Comparison of ENCODE assay signal across 33 mouse cellular contexts in the genomic region with DNA sequence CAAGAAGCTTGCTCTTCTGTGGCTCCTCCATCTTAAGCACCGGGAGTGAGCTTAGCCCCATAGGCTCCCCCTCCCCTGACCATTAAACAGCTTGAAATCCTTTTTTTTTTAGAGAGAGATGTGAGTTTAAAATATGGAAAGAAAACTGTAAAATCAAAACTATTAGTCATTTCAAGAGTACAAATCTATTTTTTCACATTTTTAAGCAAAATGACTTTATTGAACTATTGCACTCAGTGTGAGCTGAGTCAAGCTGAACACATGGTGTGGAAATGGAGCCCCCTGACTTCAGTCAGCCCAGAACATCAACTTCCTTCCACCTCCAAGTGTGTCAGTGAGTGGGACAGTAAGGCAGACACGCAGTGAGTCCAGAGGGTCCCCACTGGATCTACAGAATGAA. TPM values are rescaled to one million over a fixed set of nuclear protein-coding genes. Genes with fewer than 3 reads are reported as not detected.
DNase-seq lines count a peak whose midpoint lies in the region; ATAC-seq and TF ChIP-seq lines count a peak whose summit lies in the region.
"Had no signal": no experiment of that assay in that cellular context is flagged by ENCODE, and none has a peak within 500 bp of the region (broad histone marks: within the 10 kb centered on the region; RNA-seq: fewer than 3 reads in every experiment).

No protein-coding gene starts in this region.

- in situ Hi-C loops in CH12.LX (cut with MboI; ENCODE audit: low pct_ligation_motif_present, low pct_unique_long_range_greater_than_20kb, low sequenced_read_pairs), result no loop called here

- H3K4me2 ChIP-seq in hindbrain, embryonic 13.5 days, result no peak overlapping the region
- no peak overlapping the region for H3K4me2 ChIP-seq in hindbrain, embryonic 11.5 days (replicated peaks; ENCODE audit: low read depth, low read length)
- no peak overlapping the region for H3K4me2 ChIP-seq in midbrain, embryonic 14.5 days (ENCODE audit: low read length)
- H3K4me2 ChIP-seq in midbrain, postnatal 0 days (ENCODE audit: low read depth, low read length, poor library complexity, severe bottlenecking), result no peak overlapping the region
- H3K4me2 ChIP-seq in CH12.LX (ENCODE audit: insufficient read depth, low read depth, poor library complexity, severe bottlenecking), result no peak overlapping the region
- H3K4me2 ChIP-seq: embryonic facial prominence, embryonic 13.5 days; forebrain, embryonic 12.5 days; heart, embryonic 11.5 days; hindbrain, embryonic 12.5 days had no signal

- ATAC-seq in cerebellum, adult (ENCODE audit: insufficient number of reproducible peaks, low FRiP score, low TSS enrichment), result no peak
- ATAC-seq in hindbrain, embryonic 13.5 days (ENCODE audit: low FRiP score), result no peak
- ATAC-seq in hindbrain, embryonic 11.5 days (ENCODE audit: low FRiP score), result no peak
- ATAC-seq in midbrain, embryonic 14.5 days (ENCODE audit: low FRiP score, low TSS enrichment), result no peak
- no peak for ATAC-seq in midbrain, postnatal 0 days (ENCODE audit: low FRiP score)
- ATAC-seq: forebrain, embryonic 16.5 days; inflammation-experienced regulatory T-cells, adult 6 months; intestine, embryonic 16.5 days; Patski had no signal

- TF ChIP-seq CTCF in cerebellum, adult 2 months (IDR thresholded peaks at IDR 0.05; ENCODE audit: borderline replicate concordance, insufficient read depth, low read depth, low read length), result no peak
- no peak for TF ChIP-seq CTCF in midbrain, postnatal 0 days (IDR thresholded peaks at IDR 0.05)
- TF ChIP-seq CTCF in CH12.LX (conservative IDR thresholded peaks at IDR 0.05 in 1 of 2, IDR thresholded peaks at IDR 0.05 in 1 of 2; ENCODE audit: low read depth in 2 of 2, low read length in 2 of 2), result no peak

- TF ChIP-seq EP300 in CH12.LX (IDR thresholded peaks at IDR 0.05; ENCODE audit: low read length), result peak; percentile 38; the same call in 1 of the 2 replicates

- peaks cover 34% of the 10 kb centered on the region for H3K4me1 ChIP-seq in cerebellum, adult 2 months (ENCODE audit: control insufficient read depth, insufficient read depth, low read length)
- peaks cover 28% of the 10 kb centered on the region for H3K4me1 ChIP-seq in hindbrain, embryonic 13.5 days (replicated peaks)
- H3K4me1 ChIP-seq in hindbrain, embryonic 11.5 days (replicated peaks; ENCODE audit: control insufficient read depth, insufficient read depth, low read length), result no peaks in the 10 kb centered on the region
- H3K4me1 ChIP-seq in midbrain, embryonic 14.5 days (ENCODE audit: control insufficient read depth, insufficient read depth, low read length), result peaks cover 12% of the 10 kb centered on the region; the same call in 1 of the 2 replicates
- H3K4me1 ChIP-seq in midbrain, postnatal 0 days (ENCODE audit: insufficient read depth, low read length), result no peaks in the 10 kb centered on the region
- peaks cover 6 to 9% of the 10 kb centered on the region in 2 experiments for H3K4me1 ChIP-seq in CH12.LX (ENCODE audit: control insufficient read depth in 1 of 2, insufficient read depth in 2 of 2)

- no peak for DNase-seq in cerebellum, adult 2 months
- no peak for DNase-seq in hindbrain, embryonic 11.5 days (ENCODE audit: low spot score)
- DNase-seq in midbrain, embryonic 14.5 days, result no peak
- DNase-seq in midbrain, postnatal 0 days (ENCODE audit: low spot score), result no peak
- peak; percentile 21 for DNase-seq in CH12.LX (ENCODE audit: extremely low read depth)
- DNase-seq in lung, postnatal 10 days, result no peak
- DNase-seq: embryo, embryonic 11 days; heart, adult 11 months had no signal

- dilution Hi-C loops in CH12.LX (cut with MboI; ENCODE audit: extremely low pct_ligation_motif_present, extremely low pct_unique_long_range_greater_than_20kb, low sequenced_read_pairs), result no loop called here

- no peak overlapping the region for H3K9ac ChIP-seq in hindbrain, embryonic 13.5 days
- H3K9ac ChIP-seq in hindbrain, embryonic 11.5 days (ENCODE audit: low read depth, low read length), result no peak overlapping the region
- H3K9ac ChIP-seq in midbrain, embryonic 14.5 days (replicated peaks; ENCODE audit: low read length), result no peak overlapping the region
- H3K9ac ChIP-seq in midbrain, postnatal 0 days (replicated peaks; ENCODE audit: low read length, poor library complexity, severe bottlenecking), result no peak overlapping the region
- H3K9ac ChIP-seq in CH12.LX (ENCODE audit: insufficient read depth, low read depth), result no peak overlapping the region
- H3K9ac ChIP-seq: embryonic facial prominence, embryonic 13.5 days; forebrain, embryonic 12.5 days; hindbrain, embryonic 12.5 days had no signal

- no peaks in the 10 kb centered on the region for H3K36me3 ChIP-seq in hindbrain, embryonic 13.5 days
- no peaks in the 10 kb centered on the region for H3K36me3 ChIP-seq in hindbrain, embryonic 11.5 days (ENCODE audit: control insufficient read depth, insufficient read depth, low read length)
- H3K36me3 ChIP-seq in midbrain, embryonic 14.5 days (ENCODE audit: control insufficient read depth, insufficient read depth, low read length), result no peaks in the 10 kb centered on the region
- no peaks in the 10 kb centered on the region for H3K36me3 ChIP-seq in midbrain, postnatal 0 days (ENCODE audit: insufficient read depth, low read length)
- no peaks in the 10 kb centered on the region for H3K36me3 ChIP-seq in CH12.LX (replicated peaks in 1 of 2; ENCODE audit: control insufficient read depth in 1 of 2, insufficient read depth in 1 of 2, low read length in 1 of 2)
- H3K36me3 ChIP-seq: embryonic facial prominence, embryonic 10.5 days; embryonic facial prominence, embryonic 13.5 days; forebrain, embryonic 12.5 days; G1E; hindbrain, embryonic 12.5 days had no signal

- WGBS in cerebellum, adult 2 months, result 46% methylated on average over 2 of the region's 2 CpGs
- WGBS in hindbrain, embryonic 13.5 days, result 71% methylated on average over 2 of the region's 2 CpGs
- 78% methylated on average over 2 of the region's 2 CpGs for WGBS in hindbrain, embryonic 11.5 days
- 67% methylated on average over 2 of the region's 2 CpGs for WGBS in midbrain, embryonic 14.5 days
- WGBS in midbrain, postnatal 0 days, result 82% methylated on average over 2 of the region's 2 CpGs

- TF ChIP-seq POLR2A in cerebellum, adult 2 months (IDR thresholded peaks at IDR 0.05; ENCODE audit: borderline replicate concordance, insufficient read depth, low read length), result no peak
- TF ChIP-seq POLR2A in CH12.LX (IDR thresholded peaks at IDR 0.05; ENCODE audit: low read depth, low read length), result no peak

- H3K9me3 ChIP-seq in hindbrain, embryonic 13.5 days, result no peaks in the 10 kb centered on the region
- H3K9me3 ChIP-seq in hindbrain, embryonic 11.5 days (ENCODE audit: control insufficient read depth, low read length), result no peaks in the 10 kb centered on the region
- H3K9me3 ChIP-seq in midbrain, embryonic 14.5 days (ENCODE audit: control insufficient read depth, low read length), result no peaks in the 10 kb centered on the region
- H3K9me3 ChIP-seq in midbrain, postnatal 0 days (ENCODE audit: low read length), result no peaks in the 10 kb centered on the region
- H3K9me3 ChIP-seq in CH12.LX (replicated peaks; ENCODE audit: low read length), result no peaks in the 10 kb centered on the region
- H3K9me3 ChIP-seq: embryonic facial prominence, embryonic 10.5 days; embryonic facial prominence, embryonic 13.5 days; forebrain, embryonic 12.5 days; hindbrain, embryonic 12.5 days had no signal

- no peaks in the 10 kb centered on the region for H3K79me2 ChIP-seq in CH12.LX (replicated peaks; ENCODE audit: control insufficient read depth, extremely low read depth, insufficient read depth, poor library complexity, severe bottlenecking)

- no peak overlapping the region for H3K4me3 ChIP-seq in cerebellum, adult 2 months (replicated peaks; ENCODE audit: insufficient read depth, low read depth, low read length)
- no peak overlapping the region for H3K4me3 ChIP-seq in hindbrain, embryonic 13.5 days
- no peak overlapping the region for H3K4me3 ChIP-seq in hindbrain, embryonic 11.5 days (ENCODE audit: low read depth, low read length)
- H3K4me3 ChIP-seq in midbrain, embryonic 14.5 days (replicated peaks; ENCODE audit: low read depth, low read length), result no peak overlapping the region
- no peak overlapping the region for H3K4me3 ChIP-seq in midbrain, postnatal 0 days (ENCODE audit: low read depth, low read length)
- H3K4me3 ChIP-seq in CH12.LX (replicated peaks in 1 of 3; ENCODE audit: low read depth in 2 of 3, low read length in 2 of 3, poor library complexity in 1 of 3), result no peak overlapping the region
- H3K4me3 ChIP-seq: embryonic facial prominence, embryonic 10.5 days; embryonic facial prominence, embryonic 13.5 days; erythroblast, embryonic 14.5 days; forebrain, embryonic 12.5 days; gastrocnemius, adult 2 months; hindbrain, embryonic 12.5 days had no signal

- H3K27me3 ChIP-seq in cerebellum, adult 2 months (ENCODE audit: control insufficient read depth, insufficient read depth, low read length), result no peaks in the 10 kb centered on the region
- H3K27me3 ChIP-seq in hindbrain, embryonic 13.5 days, result 0 out of 2 replicates have a peak, but pooled peaks cover 2% of the 10 kb centered on the region
- H3K27me3 ChIP-seq in hindbrain, embryonic 11.5 days (ENCODE audit: control insufficient read depth, insufficient read depth, low read length), result no peaks in the 10 kb centered on the region
- H3K27me3 ChIP-seq in midbrain, embryonic 14.5 days (ENCODE audit: control insufficient read depth, insufficient read depth, low read length), result no peaks in the 10 kb centered on the region
- no peaks in the 10 kb centered on the region for H3K27me3 ChIP-seq in midbrain, postnatal 0 days (ENCODE audit: insufficient read depth, low read length)
- H3K27me3 ChIP-seq in CH12.LX (replicated peaks), result no peaks in the 10 kb centered on the region
- H3K27me3 ChIP-seq: hindbrain, embryonic 12.5 days had no signal

- TF ChIP-seq RAD21 in CH12.LX (IDR thresholded peaks at IDR 0.05; ENCODE audit: low read depth, low read length), result no peak

- peak overlapping the region; percentile 54; the same call in 1 of the 2 replicates for H3K27ac ChIP-seq in cerebellum, adult 2 months (ENCODE audit: insufficient read depth, low read length)
- H3K27ac ChIP-seq in hindbrain, embryonic 13.5 days, result 0 out of 2 replicates have a peak overlapping the region, but pooled peaks have one; percentile 18
- H3K27ac ChIP-seq in hindbrain, embryonic 11.5 days (ENCODE audit: low read depth, low read length), result no peak overlapping the region
- 0 out of 2 replicates have a peak overlapping the region, but pooled peaks have one; percentile 9 for H3K27ac ChIP-seq in midbrain, embryonic 14.5 days (replicated peaks; ENCODE audit: low read depth, low read length)
- H3K27ac ChIP-seq in midbrain, postnatal 0 days (ENCODE audit: low read depth, low read length), result no peak overlapping the region
- no peak overlapping the region for H3K27ac ChIP-seq in CH12.LX (ENCODE audit: insufficient read depth, low read depth)
- H3K27ac ChIP-seq: embryonic facial prominence, embryonic 10.5 days; embryonic facial prominence, embryonic 13.5 days; forebrain, embryonic 12.5 days; gastrocnemius, adult 2 months had no signal

RNA-seq across cellular contexts. Expression of a gene that starts 55.9 kb away (rescaled TPM):
- 0.15 and 0.41 TPM in 2 replicates for polyA plus RNA-seq in cerebellum, adult 2 months (2012; rRNA removed)
- polyA plus RNA-seq in hindbrain, embryonic 13.5 days (2015; fragmentation: Nextera tagmentation; extraction: Ambion mirVana), result not detected in 2 replicates
- not detected in 2 replicates for polyA plus RNA-seq in hindbrain, embryonic 11.5 days (2014; fragmentation: Nextera tagmentation; extraction: Ambion mirVana)
- polyA plus RNA-seq in midbrain, embryonic 14.5 days (2014; fragmentation: Nextera tagmentation; extraction: Ambion mirVana), result not detected in 2 replicates
- total RNA-seq in midbrain, postnatal 0 days (2014; rRNA removed), result not detected in 2 replicates
- not detected in 2 replicates for polyA plus RNA-seq in midbrain, postnatal 0 days (2015; fragmentation: Nextera tagmentation; extraction: Ambion mirVana)
- total RNA-seq in CH12.LX (2012; rRNA removed) (not detected in 2 replicates), CH12.LX (2014; rRNA removed) (not detected in 2 replicates)
- polyA plus RNA-seq in CH12.LX (2012; ENCODE audit: insufficient read length, low read depth), result not detected in 2 replicates
- total RNA-seq: adrenal gland, adult 18-20 months; adrenal gland, postnatal 10 days; adrenal gland, postnatal 36 days; G1E; gastrocnemius, adult 2 months; gastrocnemius, postnatal 14 days; gastrocnemius, postnatal 4 days; heart, adult 8-10 months; heart, postnatal 10 days; heart, postnatal 36 days had no signal
- polyA plus RNA-seq: cortical plate, adult 2 months; embryonic facial prominence, embryonic 10.5 days; embryonic facial prominence, embryonic 13.5 days; erythroblast, embryonic 14.5 days; forebrain, embryonic 12.5 days; forebrain, embryonic 16.5 days; frontal cortex, adult 2 months; G1E; heart, embryonic 11.5 days; heart, embryonic 14.5 days; hindbrain, embryonic 12.5 days; inflammation-experienced regulatory T-cells, adult 6 months; intestine, embryonic 16.5 days; Patski had no signal

Comparison
In these comparisons a context has a peak if more than half of its experiments do, and no peak if none do; other contexts are left out.
1. H3K27ac ChIP-seq: peak in cerebellum, adult 2 months (single experiment), hindbrain, embryonic 13.5 days (single experiment) and midbrain, embryonic 14.5 days (single experiment); none in hindbrain, embryonic 11.5 days (single experiment), midbrain, postnatal 0 days (single experiment) and CH12.LX (single experiment).